Mouse (Mus musculus) bone marrow, adult 2 months (tissue): Measurements from ENCODE around the gene Tmie.

Source experiments
- CTCF ChIP-seq: fragments of 200-500 bp; IDR thresholded peaks from 2 replicates; pipeline ENCODE4 v1.5.1; 2011; ENCODE audit warnings: low read length, control low read depth; ENCODE audit not compliant: control insufficient read depth, insufficient read depth
- POLR2A ChIP-seq: fragments of 200-500 bp; IDR thresholded peaks from 2 replicates; pipeline ENCODE4 v1.6.1; 2011; ENCODE audit warnings: low read depth, mild to moderate bottlenecking, control low read depth, low read length, borderline replicate concordance; ENCODE audit not compliant: control insufficient read depth

DNA sequence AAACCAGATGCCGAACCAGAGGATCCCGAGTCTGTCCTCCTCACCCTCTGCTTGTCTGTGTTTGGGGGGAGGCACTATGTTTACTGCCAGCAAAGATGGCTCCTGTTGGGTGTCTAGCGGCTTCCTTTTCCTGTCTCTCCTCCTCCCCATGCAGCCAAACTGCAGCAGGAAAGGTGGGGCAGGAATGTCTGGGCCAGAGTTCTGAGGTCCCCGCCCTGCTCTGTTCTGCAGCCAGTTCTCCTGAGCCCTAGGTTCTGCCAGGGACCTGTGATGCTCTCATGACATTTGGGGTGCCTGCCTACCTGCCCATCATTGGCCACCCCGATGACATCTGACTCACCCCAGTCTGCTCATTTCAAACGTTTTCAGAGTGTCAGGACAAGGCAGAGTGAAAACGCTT, 2.0 kb upstream of the Tmie start:
- TF ChIP-seq CTCF (no peak), POLR2A (no peak)
